Mouse (Mus musculus): ENCODE results near the gene Tmod2.
A peak's percentile ranks its signal among the peaks of the same experiment; 100 is the strongest.
"Not testable (repeated sequence)": the region's sequence is repeated elsewhere in the genome, so short reads cannot be mapped to it uniquely, and the experiment has no call there.

The Tmod2 gene

GRCm38 (mm10) chr9:75551342-75551741 lies 59.8 kb downstream of the Tmod2 start:
- peak in 1 of 2 experiments; percentile 35 for DNase-seq (ENCODE audit: low spot score in 2 of 2)

GRCm38 (mm10) chr9:75549010-75549409 lies 62.1 kb downstream of the Tmod2 start:
- no peak for DNase-seq (ENCODE audit: low spot score in 2 of 2)

GRCm38 (mm10) chr9:75546885-75547553 lies 64.1 kb downstream of the Tmod2 start:
- DNase-seq (ENCODE audit: low spot score in 2 of 2) = peak in 1 of 2 experiments; percentile 48

- no peak for DNase-seq (ENCODE audit: low spot score in 2 of 2)
Observed at GRCm38 (mm10) chr9:75545514-75545913, 65.6 kb downstream of the Tmod2 start.

GRCm38 (mm10) chr9:75541497-75541896 lies 69.6 kb downstream of the Tmod2 start:
- DNase-seq (ENCODE audit: low spot score in 2 of 2) = no peak

- DNase-seq (ENCODE audit: low spot score in 2 of 2) = no peak
Observed at GRCm38 (mm10) chr9:75536422-75536821, 74.7 kb downstream of the Tmod2 start.

GRCm38 (mm10) chr9:75534431-75534962 lies 76.6 kb downstream of the Tmod2 start:
- DNase-seq (ENCODE audit: low spot score in 2 of 2) = no peak

- not testable (repeated sequence) for DNase-seq (ENCODE audit: low spot score in 2 of 2)
Observed at GRCm38 (mm10) chr9:75532989-75533388, 78.1 kb downstream of the Tmod2 start.

GRCm38 (mm10) chr9:75532461-75532860 lies 78.7 kb downstream of the Tmod2 start:
- no peak for DNase-seq (ENCODE audit: low spot score in 2 of 2)

- DNase-seq (ENCODE audit: low spot score in 2 of 2) = no peak
Observed at GRCm38 (mm10) chr9:75529358-75529757, 81.8 kb downstream of the Tmod2 start.

- DNase-seq (ENCODE audit: low spot score in 2 of 2) = no peak
Observed at GRCm38 (mm10) chr9:75528096-75528495, 83.0 kb downstream of the Tmod2 start.

GRCm38 (mm10) chr9:75527368-75528059 lies 83.6 kb downstream of the Tmod2 start:
- peak in 1 of 2 experiments; percentile 36 for DNase-seq (ENCODE audit: low spot score in 2 of 2)

GRCm38 (mm10) chr9:75523646-75524045 lies 87.5 kb downstream of the Tmod2 start:
- peak; percentile 56 to 57 for DNase-seq (ENCODE audit: low spot score in 2 of 2)

GRCm38 (mm10) chr9:75522217-75522616 lies 88.9 kb downstream of the Tmod2 start:
- no peak for DNase-seq (ENCODE audit: low spot score in 2 of 2)

- DNase-seq (ENCODE audit: low spot score in 2 of 2) = peak; percentile 71
Observed at GRCm38 (mm10) chr9:75521788-75522187, 89.3 kb downstream of the Tmod2 start.

GRCm38 (mm10) chr9:75520940-75521339 lies 90.2 kb downstream of the Tmod2 start:
- DNase-seq (ENCODE audit: low spot score in 2 of 2) = no peak

GRCm38 (mm10) chr9:75517751-75518150 lies 93.4 kb downstream of the Tmod2 start:
- DNase-seq (ENCODE audit: low spot score in 2 of 2) = no peak
